Mouse (Mus musculus) macrophage (primary cell): Measurements from ENCODE around the gene Mars. TPM values are rescaled to one million over a fixed set of nuclear protein-coding genes. Genes with fewer than 3 reads are reported as not detected.

Experiments used
- H3K27ac ChIP-seq: fragments of 350-480 bp; formaldehyde crosslinking; 2 replicates; pipeline ENCODE4 v1.9.0; 2021
- H3K36me3 ChIP-seq: fragments of 350-480 bp; formaldehyde crosslinking; 2 replicates; pipeline ENCODE4 v1.9.0; 2021; ENCODE audit errors: inconsistent target
- H3K4me3 ChIP-seq: fragments of 350-480 bp; formaldehyde crosslinking; 2 replicates; pipeline ENCODE4 v1.9.0; 2021; ENCODE audit errors: inconsistent target
- H3K79me2 ChIP-seq: fragments of 350-480 bp; formaldehyde crosslinking; 2 replicates; pipeline ENCODE4 v1.9.0; 2021; ENCODE audit errors: inconsistent target
- WGBS: methylation state at CpG from one replicate; pipeline ENCODE4 v1.1.7; 2026; ENCODE audit warnings: inconsistent platforms; ENCODE audit not compliant: missing documents; 5-methylcytosine and 5-hydroxymethylcytosine counted together
- polyA plus RNA-seq: library from polyadenylated mRNA; stranded (reverse); fragments of 250-400 nt; gene quantifications from 3 replicates; pipeline ENCODE4 v1.2.4, GENCODE M21; 2018; ENCODE audit warnings: inconsistent platforms

Mars gene
- polyA plus RNA-seq, 1 experiment from 2014 or later = 20.2 TPM

DNA sequence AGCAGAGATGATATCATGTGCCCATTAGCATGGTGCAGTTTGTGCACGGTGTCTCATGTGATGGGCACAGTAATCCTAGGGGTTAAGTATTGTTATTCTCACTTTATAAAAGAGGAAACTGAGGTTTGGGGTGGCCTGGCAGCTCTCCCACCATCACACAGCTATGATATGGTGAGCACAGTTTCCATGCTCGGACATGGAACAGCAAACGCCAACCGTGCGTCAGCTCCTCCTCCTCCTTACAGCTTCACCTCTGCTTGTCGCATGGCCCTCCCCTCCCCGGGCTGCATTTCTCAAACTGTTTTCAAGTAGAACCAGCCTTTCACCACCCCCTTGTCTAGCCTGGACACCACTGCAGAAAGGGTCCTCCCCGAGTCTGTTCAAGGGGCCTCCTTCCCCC lies 53.1 kb downstream of the Mars start:
- H3K79me2 ChIP-seq = no peaks in the 10 kb centered on the region
- H3K4me3 ChIP-seq = no peak overlapping the region
- WGBS = 7% methylated on average over 8 of the region's 8 CpGs
- no peaks in the 10 kb centered on the region for H3K36me3 ChIP-seq
- H3K27ac ChIP-seq = no peak overlapping the region

DNA sequence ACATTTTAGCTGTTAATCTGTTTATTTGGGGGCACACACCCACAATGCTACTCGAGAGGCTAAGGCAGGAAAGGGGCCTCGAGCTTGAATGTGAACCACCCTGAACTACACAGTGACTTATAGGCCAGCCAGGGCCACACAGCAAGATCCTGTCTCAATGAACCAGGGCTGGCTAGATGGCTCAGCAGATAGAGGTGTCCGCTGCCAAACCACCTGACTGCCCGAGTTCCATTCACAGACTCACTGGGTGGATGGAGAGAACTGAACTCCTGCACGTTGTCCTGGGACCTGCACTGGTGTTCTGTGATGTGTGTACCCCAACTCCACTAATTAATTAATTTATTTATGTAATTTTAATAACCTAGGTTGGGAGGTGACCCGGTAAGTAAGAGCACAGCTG lies 53.8 kb downstream of the Mars start:
- H3K79me2 ChIP-seq = no peaks in the 10 kb centered on the region
- no peak overlapping the region for H3K27ac ChIP-seq
- H3K36me3 ChIP-seq = no peaks in the 10 kb centered on the region
- H3K4me3 ChIP-seq = no peak overlapping the region
- WGBS = 77% methylated on average over 6 of the region's 6 CpGs

DNA sequence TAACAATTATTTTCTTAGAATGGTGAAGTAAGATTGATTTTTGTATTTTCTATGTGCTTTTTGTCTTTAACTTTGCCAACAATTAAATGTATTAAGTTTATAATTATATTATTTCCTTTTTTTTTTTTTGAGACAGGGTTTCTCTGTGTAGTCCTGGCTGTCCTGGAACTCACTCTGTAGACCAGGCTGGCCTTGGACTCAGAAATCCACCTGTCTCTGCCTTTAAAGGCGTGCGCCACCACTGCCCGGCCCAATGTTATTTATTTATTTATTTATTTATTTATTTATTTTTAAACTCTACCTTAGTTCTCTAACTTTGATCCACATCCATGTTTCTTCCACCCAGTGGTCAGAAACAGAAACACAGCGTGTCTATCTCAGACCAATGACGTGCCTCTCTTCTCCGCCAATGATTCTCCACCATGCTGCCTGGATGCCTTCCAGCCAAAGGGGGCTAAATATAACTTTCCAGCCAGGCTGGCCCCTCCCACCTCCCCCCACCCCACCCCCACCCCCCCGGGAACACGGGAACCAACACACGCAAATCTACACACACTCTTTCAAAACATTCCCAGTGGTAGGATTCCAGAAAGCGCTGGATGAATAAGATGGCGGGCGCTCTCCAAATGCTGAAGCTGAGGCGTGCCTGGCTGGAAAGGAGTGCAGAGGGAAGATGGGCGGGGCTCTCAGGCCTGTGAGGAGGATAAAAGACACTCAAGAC lies 55.8 kb downstream of the Mars start:
- Histone ChIP-seq H3K79me2 (no peaks in the 10 kb centered on the region), H3K27ac (no peak overlapping the region), H3K4me3 (no peak overlapping the region), H3K36me3 (no peaks in the 10 kb centered on the region)
- 52% methylated on average over 10 of the region's 14 CpGs for WGBS

DNA sequence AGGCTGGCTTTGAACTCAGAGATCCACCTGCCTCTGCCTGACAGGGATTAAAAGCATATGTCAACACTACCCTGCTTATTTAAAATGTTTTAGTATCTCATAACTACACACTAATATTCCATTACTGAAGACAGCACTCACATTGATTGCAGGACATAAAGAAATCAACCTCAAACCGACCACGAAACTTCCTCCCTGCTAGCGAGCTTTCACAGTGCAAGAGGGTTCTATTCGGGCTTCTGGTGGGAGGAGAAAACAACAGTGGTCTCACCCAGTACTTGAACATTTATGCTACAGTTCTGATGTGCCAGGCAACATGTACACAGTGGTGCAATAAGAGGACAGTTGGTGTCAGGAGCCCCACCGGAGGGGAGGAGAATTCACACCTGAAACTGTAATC lies 60.8 kb downstream of the Mars start:
- no peaks in the 10 kb centered on the region for H3K36me3 ChIP-seq
- H3K4me3 ChIP-seq = no peak overlapping the region
- no peaks in the 10 kb centered on the region for H3K79me2 ChIP-seq
- 30% methylated on average over 5 of the region's 5 CpGs for WGBS
- no peak overlapping the region for H3K27ac ChIP-seq

Other genes with a start within 250 kb of the Mars start
- 131 to 178 TPM (median 145 TPM) in 3 replicates for gene Cdk4, start 248.3 kb downstream of the Mars start, polyA plus RNA-seq
- gene Tspan31, start 241.5 kb downstream of the Mars start, polyA plus RNA-seq = 104 to 129 TPM (median 119 TPM) in 3 replicates
- 0.25 to 0.89 TPM (median 0.42 TPM) in 3 replicates for gene Agap2, start 236.5 kb downstream of the Mars start, polyA plus RNA-seq
- 173 to 355 TPM (median 215 TPM) in 3 replicates for gene Os9, start 190.7 kb downstream of the Mars start, polyA plus RNA-seq
- 37.2 to 59.2 TPM (median 48.4 TPM) in 3 replicates for gene B4galnt1, start 146.6 kb downstream of the Mars start, polyA plus RNA-seq
- 1.2 TPM in 1 of 3 replicates, not detected in the others for gene Slc26a10, start 131.1 kb downstream of the Mars start, polyA plus RNA-seq
- not detected in 3 replicates for gene Arhgef25, start 121.7 kb downstream of the Mars start, polyA plus RNA-seq
- 10.9 to 46.7 TPM (median 15.1 TPM) in 3 replicates for gene Dtx3, start 116.1 kb downstream of the Mars start, polyA plus RNA-seq
- 33.0 to 42.7 TPM (median 40.2 TPM) in 3 replicates for gene Pip4k2c, start 100.2 kb downstream of the Mars start, polyA plus RNA-seq
- 0.61 to 0.67 TPM (median 0.63 TPM) in 3 replicates for gene Kif5a, start 48.4 kb downstream of the Mars start, polyA plus RNA-seq
- 110 to 121 TPM (median 112 TPM) in 3 replicates for gene Dctn2, start 45.4 kb downstream of the Mars start, polyA plus RNA-seq
- gene Mbd6, start 22.8 kb downstream of the Mars start, polyA plus RNA-seq = 13.5 to 25.4 TPM (median 19.5 TPM) in 3 replicates
- 48.5 to 115 TPM (median 70.4 TPM) in 3 replicates for gene Arhgap9, start 10.2 kb upstream of the Mars start, polyA plus RNA-seq
- gene Gli1, start 30.2 kb upstream of the Mars start, polyA plus RNA-seq = not detected in 3 replicates
- not detected in 3 replicates for gene Inhbe, start 42.6 kb upstream of the Mars start, polyA plus RNA-seq
- gene Inhbc, start 58.6 kb upstream of the Mars start, polyA plus RNA-seq = not detected in 3 replicates
- gene R3hdm2, start 68.5 kb upstream of the Mars start, polyA plus RNA-seq = 68.8 to 168 TPM (median 68.9 TPM) in 3 replicates
- gene Stac3, start 189.9 kb upstream of the Mars start, polyA plus RNA-seq = 0.09 to 0.59 TPM in 2 of 3 replicates, not detected in the other
- gene Ndufa4l2, start 203.2 kb upstream of the Mars start, polyA plus RNA-seq = not detected in 3 replicates
- gene Shmt2, start 210.7 kb upstream of the Mars start, polyA plus RNA-seq = 14.8 to 30.5 TPM (median 16.0 TPM) in 3 replicates
- gene Nxph4, start 222.8 kb upstream of the Mars start, polyA plus RNA-seq = not detected in 3 replicates